Mouse (Mus musculus): ENCODE measurements around the gene Fto. TPM values are rescaled to one million over a fixed set of nuclear protein-coding genes. Genes with fewer than 3 reads are reported as not detected.

The Fto gene
- total and polyA plus RNA-seq, 2 experiments from 2014 or later = 86.8 to 122 TPM

DNA sequence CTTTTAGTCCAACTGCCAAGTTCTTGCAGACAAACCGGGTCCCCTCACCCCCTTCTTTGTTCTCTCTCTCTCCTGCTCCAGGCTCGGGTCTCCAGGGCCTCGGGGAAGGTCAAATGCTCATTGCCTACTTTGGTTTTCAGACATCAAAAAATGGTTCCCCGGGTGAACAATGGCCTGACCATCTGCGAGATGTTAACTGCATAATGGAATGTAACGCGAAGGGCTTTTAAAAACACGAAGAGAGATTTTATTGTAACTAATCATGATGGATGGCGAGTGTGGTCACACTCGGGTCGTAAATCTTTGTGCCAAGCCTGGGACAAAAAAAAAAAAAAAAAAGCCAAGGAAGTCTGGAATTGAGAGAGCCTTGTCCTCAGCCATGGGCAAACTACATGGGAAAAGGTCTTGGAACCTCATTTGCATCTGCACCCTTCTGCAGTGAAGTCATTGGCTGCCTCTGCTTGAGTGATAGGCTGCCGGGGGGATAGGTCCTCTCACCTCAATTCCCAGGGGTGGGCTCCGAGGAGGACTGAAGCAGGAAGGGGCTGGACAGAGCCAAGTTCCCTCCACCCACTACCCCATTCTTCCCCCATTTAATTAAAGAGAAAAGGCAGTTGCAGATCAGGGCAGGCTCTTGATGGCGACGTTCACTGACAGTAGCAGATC lies 378.9 kb downstream of the Fto start:
- H3K9ac ChIP-seq = no peak overlapping the region
- DNase-seq = no peak
- H3K27ac ChIP-seq (ENCODE audit: low read depth, low read length) = no peak overlapping the region
- 52% methylated on average over 15 of the region's 15 CpGs for WGBS
- no peaks in the 10 kb centered on the region for H3K36me3 ChIP-seq (ENCODE audit: insufficient read depth)
- no peak overlapping the region for H3K4me2 ChIP-seq (ENCODE audit: low read depth)
- H3K27me3 ChIP-seq (ENCODE audit: insufficient read depth, low read length) = no peaks in the 10 kb centered on the region
- no peaks in the 10 kb centered on the region for H3K9me3 ChIP-seq (ENCODE audit: low read length)
- no peak overlapping the region for H3K4me3 ChIP-seq (ENCODE audit: low read depth, low read length)
- no peak for TF ChIP-seq CTCF (IDR thresholded peaks at IDR 0.05; ENCODE audit: low read depth)
- H3K4me1 ChIP-seq (ENCODE audit: insufficient read depth) = no peaks in the 10 kb centered on the region
- no peak for ATAC-seq

DNA sequence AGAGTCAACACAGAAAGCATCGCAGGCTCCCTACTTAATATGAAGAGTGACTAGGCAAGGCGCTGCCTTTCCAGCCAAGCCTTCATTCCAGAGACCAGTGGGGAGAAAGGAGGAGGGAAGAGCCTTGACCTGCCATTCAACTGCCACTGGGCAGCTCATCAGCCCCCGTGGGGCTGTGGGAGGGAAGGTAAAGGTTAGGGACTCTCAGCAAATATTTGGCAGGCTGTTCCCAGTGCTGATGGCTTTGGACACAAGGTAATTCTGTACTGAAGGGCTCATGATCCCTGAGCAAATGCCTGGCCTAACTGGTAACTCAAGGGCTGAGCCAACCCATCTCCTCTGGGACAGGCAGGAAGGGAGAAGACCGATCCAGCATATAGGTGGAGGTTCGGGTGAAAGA lies 393.2 kb downstream of the Fto start:
- Histone ChIP-seq H3K36me3 (ENCODE audit: insufficient read depth) (no peaks in the 10 kb centered on the region), H3K4me3 (ENCODE audit: low read depth, low read length) (no peak overlapping the region), H3K4me2 (ENCODE audit: low read depth) (no peak overlapping the region), H3K27me3 (ENCODE audit: insufficient read depth, low read length) (peaks cover 5% of the 10 kb centered on the region; the same call in 1 of the 2 replicates), H3K4me1 (ENCODE audit: insufficient read depth) (0 out of 2 replicates have a peak, but pooled peaks cover 3% of the 10 kb centered on the region), H3K27ac (ENCODE audit: low read depth, low read length) (no peak overlapping the region), H3K9me3 (ENCODE audit: low read length) (no peaks in the 10 kb centered on the region), H3K9ac (no peak overlapping the region)
- no peak for DNase-seq
- TF ChIP-seq CTCF (IDR thresholded peaks at IDR 0.05; ENCODE audit: low read depth) = no peak
- ATAC-seq = no peak
- 86% methylated on average over 5 of the region's 5 CpGs for WGBS

DNA sequence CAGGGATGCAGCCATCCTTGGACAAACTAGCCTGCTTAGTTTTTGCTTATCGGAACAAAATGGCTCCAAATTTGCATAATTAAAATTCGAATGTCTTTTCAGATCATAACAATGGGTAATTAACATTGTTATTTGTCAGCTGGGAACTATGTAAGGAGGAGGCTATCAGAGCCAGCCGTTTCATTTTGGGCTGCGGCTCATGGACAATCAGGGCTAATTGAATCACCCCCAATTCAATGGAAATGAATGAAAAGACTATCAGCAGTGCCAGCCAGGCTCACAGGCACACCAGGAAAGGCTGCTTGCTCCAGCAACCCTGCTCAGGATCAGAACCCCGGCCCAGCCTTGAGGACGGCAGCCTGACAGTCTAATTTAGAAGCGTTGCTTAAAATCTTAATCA lies 395.3 kb downstream of the Fto start:
- Histone ChIP-seq H3K4me1 (ENCODE audit: insufficient read depth) (0 out of 2 replicates have a peak, but pooled peaks cover 3% of the 10 kb centered on the region), H3K36me3 (ENCODE audit: insufficient read depth) (no peaks in the 10 kb centered on the region), H3K27me3 (ENCODE audit: insufficient read depth, low read length) (peaks cover 9% of the 10 kb centered on the region; the same call in 1 of the 2 replicates), H3K27ac (ENCODE audit: low read depth, low read length) (no peak overlapping the region), H3K9ac (no peak overlapping the region), H3K9me3 (ENCODE audit: low read length) (no peaks in the 10 kb centered on the region), H3K4me2 (ENCODE audit: low read depth) (no peak overlapping the region), H3K4me3 (ENCODE audit: low read depth, low read length) (no peak overlapping the region)
- DNase-seq (no peak), ATAC-seq (peak; percentile 48; the same call in 1 of the 2 replicates)
- TF ChIP-seq CTCF (IDR thresholded peaks at IDR 0.05; ENCODE audit: low read depth) = no peak
- 21% methylated on average over 7 of the region's 7 CpGs for WGBS

DNA sequence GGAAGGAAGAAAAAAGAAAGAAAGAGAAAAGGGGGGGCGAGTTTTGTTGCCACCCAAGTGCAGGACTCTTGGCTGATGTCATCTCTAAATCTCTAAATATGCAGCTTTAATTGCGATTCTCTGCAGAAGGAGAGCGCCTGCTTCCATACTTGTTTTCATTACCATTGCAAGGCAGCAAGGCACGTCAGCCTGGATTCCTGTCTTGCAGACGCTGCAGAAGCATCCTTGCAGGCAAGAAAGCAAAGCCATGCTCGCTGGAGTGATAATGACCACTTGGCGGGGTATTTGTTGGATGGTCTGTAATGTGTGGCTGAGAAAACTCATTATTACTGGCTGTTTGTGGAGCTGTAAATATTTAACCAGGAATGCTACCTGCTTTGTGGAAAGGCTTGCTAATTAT lies 396.4 kb downstream of the Fto start:
- no peak overlapping the region for H3K27ac ChIP-seq (ENCODE audit: low read depth, low read length)
- H3K27me3 ChIP-seq (ENCODE audit: insufficient read depth, low read length) = peaks cover 17% of the 10 kb centered on the region; the same call in 1 of the 2 replicates
- no peak overlapping the region; the same call in 1 of the 2 replicates for H3K4me2 ChIP-seq (ENCODE audit: low read depth)
- ATAC-seq = 0 out of 2 replicates have a peak, but pooled peaks have one; percentile 12
- no peaks in the 10 kb centered on the region for H3K9me3 ChIP-seq (ENCODE audit: low read length)
- H3K4me3 ChIP-seq (ENCODE audit: low read depth, low read length) = no peak overlapping the region
- H3K4me1 ChIP-seq (ENCODE audit: insufficient read depth) = 0 out of 2 replicates have a peak, but pooled peaks cover 3% of the 10 kb centered on the region
- no peaks in the 10 kb centered on the region for H3K36me3 ChIP-seq (ENCODE audit: insufficient read depth)
- H3K9ac ChIP-seq = no peak overlapping the region; the same call in 1 of the 2 replicates
- 18% methylated on average over 7 of the region's 7 CpGs for WGBS
- DNase-seq = peak; percentile 61
- no peak for TF ChIP-seq CTCF (IDR thresholded peaks at IDR 0.05; ENCODE audit: low read depth)

DNA sequence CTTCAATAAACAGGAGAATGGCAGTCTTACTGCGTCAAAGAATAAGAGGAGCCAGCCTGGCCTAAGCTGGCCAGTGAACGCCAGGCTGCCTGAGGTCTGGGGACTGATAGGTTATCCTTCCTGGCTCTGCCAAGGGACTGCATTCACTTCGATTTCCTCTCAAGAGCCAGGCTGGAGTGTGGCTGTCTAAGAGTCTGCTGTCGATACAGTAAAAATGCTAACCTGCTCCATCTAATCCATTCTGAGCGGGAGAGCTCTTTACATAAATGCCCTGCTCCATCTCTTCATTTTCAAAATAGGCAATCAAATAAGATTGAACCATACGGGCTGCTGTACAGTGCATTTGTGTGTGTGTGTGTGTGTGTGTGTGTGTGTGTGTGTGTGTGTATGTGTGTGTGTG lies 397.9 kb downstream of the Fto start:
- Histone ChIP-seq H3K4me3 (ENCODE audit: low read depth, low read length) (no peak overlapping the region), H3K9me3 (ENCODE audit: low read length) (no peaks in the 10 kb centered on the region), H3K36me3 (ENCODE audit: insufficient read depth) (no peaks in the 10 kb centered on the region), H3K27me3 (ENCODE audit: insufficient read depth, low read length) (peaks cover 17% of the 10 kb centered on the region; the same call in 1 of the 2 replicates), H3K4me2 (ENCODE audit: low read depth) (no peak overlapping the region), H3K4me1 (ENCODE audit: insufficient read depth) (0 out of 2 replicates have a peak, but pooled peaks cover 3% of the 10 kb centered on the region), H3K9ac (no peak overlapping the region), H3K27ac (ENCODE audit: low read depth, low read length) (no peak overlapping the region)
- 49% methylated on average over 6 of the region's 6 CpGs for WGBS
- no peak for DNase-seq
- no peak for ATAC-seq
- TF ChIP-seq CTCF (IDR thresholded peaks at IDR 0.05; ENCODE audit: low read depth) = no peak

DNA sequence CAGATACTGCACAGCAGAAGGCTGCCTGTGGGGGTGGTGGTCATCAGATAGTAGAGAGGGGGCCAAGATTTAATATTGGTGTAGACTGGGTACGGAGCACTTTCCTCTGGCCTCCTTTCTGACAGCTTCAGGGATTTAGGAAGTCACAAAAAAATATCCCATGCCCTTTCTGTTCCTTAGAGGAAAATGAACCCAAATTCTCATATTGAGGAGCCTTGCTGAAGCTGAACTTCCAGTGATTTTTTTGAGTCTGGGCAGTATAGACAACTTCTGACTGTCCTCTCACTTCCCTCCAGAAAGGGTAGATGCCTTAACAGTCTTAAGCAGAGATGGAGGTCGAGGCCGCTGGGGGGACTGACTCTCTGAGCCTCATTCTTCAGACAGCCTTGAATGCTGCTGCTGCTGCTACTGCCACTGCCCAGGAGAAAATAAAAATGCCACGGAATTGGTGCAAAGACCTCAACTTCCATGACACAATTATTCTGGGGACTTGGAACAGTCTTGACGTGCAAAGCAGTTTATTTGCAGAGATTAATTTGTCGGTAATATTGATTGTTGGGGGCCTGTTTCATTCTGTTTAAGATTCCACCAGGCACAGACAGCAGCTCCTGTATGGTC lies 398.8 kb downstream of the Fto start:
- Histone ChIP-seq H3K36me3 (ENCODE audit: insufficient read depth) (no peaks in the 10 kb centered on the region), H3K9ac (no peak overlapping the region), H3K9me3 (ENCODE audit: low read length) (no peaks in the 10 kb centered on the region), H3K27me3 (ENCODE audit: insufficient read depth, low read length) (peaks cover 17% of the 10 kb centered on the region; the same call in 1 of the 2 replicates), H3K4me1 (ENCODE audit: insufficient read depth) (0 out of 2 replicates have a peak, but pooled peaks cover 3% of the 10 kb centered on the region), H3K4me3 (ENCODE audit: low read depth, low read length) (no peak overlapping the region), H3K27ac (ENCODE audit: low read depth, low read length) (no peak overlapping the region), H3K4me2 (ENCODE audit: low read depth) (no peak overlapping the region)
- DNase-seq (no peak), ATAC-seq (no peak)
- 37% methylated on average over 6 of the region's 6 CpGs for WGBS
- TF ChIP-seq CTCF (IDR thresholded peaks at IDR 0.05; ENCODE audit: low read depth) = no peak
